Mouse (Mus musculus) heart, embryonic 11.5 days (tissue): ENCODE measurements around the gene Olfr160. TPM values are rescaled to one million over a fixed set of nuclear protein-coding genes. Genes with fewer than 3 reads are reported as not detected.

Source experiments
- ATAC-seq: fragments of 200-750 bp; cut with Nextera tagmentation; replicated peaks from 2 replicates; pipeline ENCODE4 v1.8.0; 2017; ENCODE audit warnings: moderate library complexity; ENCODE audit not compliant: insufficient number of reproducible peaks, low FRiP score, low TSS enrichment
- H3K27ac ChIP-seq: fragments of 300-500 bp; sonication (generic); 2 replicates; pipeline ENCODE4 v1.5.1; 2014; ENCODE audit warnings: mild to moderate bottlenecking, low read depth, low read length
- H3K27me3 ChIP-seq: fragments of 300-500 bp; sonication (generic); 2 replicates; pipeline ENCODE4 v1.6.1; 2014; ENCODE audit warnings: mild to moderate bottlenecking, low read length, mixed read lengths; ENCODE audit not compliant: control insufficient read depth, insufficient read depth
- H3K36me3 ChIP-seq: fragments of 300-500 bp; sonication (generic); 2 replicates; pipeline ENCODE4 v1.6.1; 2014; ENCODE audit warnings: mild to moderate bottlenecking, low read length, moderate library complexity, mixed read lengths; ENCODE audit not compliant: control insufficient read depth, insufficient read depth
- H3K4me1 ChIP-seq: fragments of 300-500 bp; sonication (generic); 2 replicates; pipeline ENCODE4 v1.6.1; 2014; ENCODE audit warnings: low read length; ENCODE audit not compliant: control insufficient read depth, insufficient read depth
- H3K4me2 ChIP-seq: fragments of 300-500 bp; sonication (generic); 2 replicates; pipeline ENCODE4 v1.6.1; 2014; ENCODE audit warnings: mild to moderate bottlenecking, moderate library complexity
- H3K4me3 ChIP-seq: fragments of 300-500 bp; sonication (generic); 2 replicates; pipeline ENCODE4 v1.5.1; 2014; ENCODE audit warnings: low read depth, low read length
- H3K9ac ChIP-seq: fragments of 300-500 bp; sonication (generic); 2 replicates; pipeline ENCODE4 v1.6.1; 2014; ENCODE audit warnings: mild to moderate bottlenecking, low read depth, low read length, moderate library complexity
- H3K9me3 ChIP-seq: fragments of 300-500 bp; sonication (generic); replicated peaks from 2 replicates; pipeline ENCODE4 v1.6.1; 2016; ENCODE audit warnings: low read length; ENCODE audit not compliant: control insufficient read depth
- WGBS: fragments of 180-500 bp; shearing (Covaris S2); extraction: QIAGEN DNeasy Blood & Tissue Kit; methylation state at CpG from one replicate; pipeline ENCODE4 v1.1.7; 2014; ENCODE audit not compliant: insufficient replicate concordance; 5-methylcytosine and 5-hydroxymethylcytosine counted together
- polyA plus RNA-seq: library from polyadenylated mRNA; unstranded; fragments of >200 nt; fragmentation: Nextera tagmentation; extraction: Ambion mirVana; gene quantifications from 2 replicates; pipeline ENCODE4 v1.2.1, GENCODE M21; 2014

The Olfr160 gene
- not detected in 2 replicates for polyA plus RNA-seq

DNA sequence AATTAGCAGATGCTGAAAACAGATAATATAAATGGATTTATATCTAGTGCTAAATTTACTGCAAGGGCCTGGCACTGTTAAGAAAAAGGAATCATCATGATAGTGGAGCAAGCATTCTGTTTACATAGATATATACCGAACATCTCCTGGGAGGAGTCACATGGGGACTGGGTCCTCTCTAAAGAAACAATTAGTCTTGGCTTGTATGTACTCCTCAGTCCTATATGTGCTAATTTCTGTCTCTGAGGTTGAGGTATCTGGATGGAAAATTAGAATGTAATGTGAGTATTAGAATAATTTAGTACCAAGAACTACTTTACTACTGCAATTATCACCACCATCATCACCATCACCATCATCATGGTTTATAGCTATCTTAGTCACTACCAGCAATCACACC lies at the start of gene Olfr160:
Gene Olfr160, minus strand, starts transcription at position 101 of the 400 bp plus-strand sequence.
- 84% methylated on average over 1 of the region's 1 CpGs for WGBS
- H3K4me2 ChIP-seq: no peak within 1 kb of the TSS
- no peaks in the 10 kb centered on the region for H3K36me3 ChIP-seq
- H3K4me3 ChIP-seq: no peak within 1 kb of the TSS
- no peak for ATAC-seq
- H3K9ac ChIP-seq: no peak within 1 kb of the TSS
- no peak within 1 kb of the TSS for H3K27ac ChIP-seq
- H3K9me3 ChIP-seq: no peaks in the 10 kb centered on the region
- no peaks in the 10 kb centered on the region for H3K4me1 ChIP-seq
- H3K27me3 ChIP-seq: no peaks in the 10 kb centered on the region

DNA sequence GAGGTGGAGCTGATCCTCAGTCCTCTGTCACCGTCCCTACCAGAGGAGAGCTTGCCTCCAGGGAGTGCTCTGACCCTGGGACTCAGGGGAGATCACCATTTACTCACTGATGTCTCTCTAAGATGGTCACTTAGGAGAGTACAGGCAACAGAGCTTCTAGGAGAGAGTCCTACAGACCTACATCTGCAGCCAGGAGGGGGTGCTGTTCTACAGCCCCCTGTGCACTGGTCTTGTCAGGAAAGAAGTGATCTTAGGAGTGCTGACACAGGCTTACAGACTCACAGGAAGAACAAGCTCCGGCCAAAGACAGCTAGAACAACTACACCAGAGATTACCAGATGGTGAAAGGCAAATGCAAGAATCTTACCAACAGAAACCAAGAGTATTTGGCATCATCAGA lies 46.5 kb upstream of the Olfr160 start:
- Histone ChIP-seq H3K4me1 (no peaks in the 10 kb centered on the region), H3K36me3 (no peaks in the 10 kb centered on the region), H3K4me2 (no peak overlapping the region), H3K27me3 (no peaks in the 10 kb centered on the region), H3K4me3 (no peak overlapping the region), H3K9ac (no peak overlapping the region), H3K27ac (no peak overlapping the region), H3K9me3 (no peaks in the 10 kb centered on the region)
- no peak for ATAC-seq
- WGBS: 34% methylated on average over 2 of the region's 2 CpGs

DNA sequence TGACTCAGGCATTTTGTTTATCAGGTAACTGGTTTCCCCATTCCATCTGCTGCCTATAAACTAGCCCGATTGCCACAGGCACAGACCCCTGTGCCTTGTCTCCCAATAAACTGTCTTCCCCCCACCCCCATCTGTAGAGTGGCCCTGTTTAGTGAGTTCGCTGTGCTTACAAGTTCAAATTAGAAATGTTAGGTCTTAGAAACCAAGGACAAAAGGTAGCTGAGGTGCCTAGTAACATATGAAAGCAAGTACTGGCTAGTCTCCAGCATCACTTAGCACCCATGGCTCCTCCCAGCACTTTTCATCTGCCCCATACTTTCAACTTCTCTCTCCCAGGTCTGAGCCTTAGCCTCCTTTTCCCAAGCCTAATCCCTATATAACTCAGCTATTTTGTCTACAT lies 45.7 kb upstream of the Olfr160 start:
- no peak overlapping the region for H3K27ac ChIP-seq
- no peaks in the 10 kb centered on the region for H3K36me3 ChIP-seq
- ATAC-seq: no peak
- no peak overlapping the region for H3K4me3 ChIP-seq
- H3K9ac ChIP-seq: no peak overlapping the region
- H3K4me1 ChIP-seq: no peaks in the 10 kb centered on the region
- 74% methylated on average over 2 of the region's 2 CpGs for WGBS
- no peaks in the 10 kb centered on the region for H3K27me3 ChIP-seq
- H3K9me3 ChIP-seq: no peaks in the 10 kb centered on the region
- H3K4me2 ChIP-seq: no peak overlapping the region

DNA sequence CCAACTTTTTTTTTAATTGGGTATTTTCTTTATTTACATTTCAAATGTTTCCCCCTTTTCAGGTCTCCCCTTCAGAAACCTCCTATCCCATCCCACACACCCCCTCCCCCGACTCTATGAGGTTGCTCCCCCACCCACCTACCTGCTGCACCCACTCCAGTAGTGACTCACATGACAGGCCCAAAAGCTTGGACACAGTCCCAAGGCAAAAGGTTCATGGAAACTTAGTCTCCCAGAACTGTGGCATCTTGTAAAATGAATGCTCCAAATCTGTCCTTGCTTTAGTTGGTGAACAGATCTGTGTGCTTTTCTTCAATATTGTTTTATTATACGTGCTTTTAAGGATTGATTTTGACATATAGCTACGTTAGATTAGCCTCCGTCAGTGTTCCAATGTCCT lies 36.0 kb upstream of the Olfr160 start:
- Histone ChIP-seq H3K27me3 (no peaks in the 10 kb centered on the region), H3K9ac (no peak overlapping the region), H3K4me3 (no peak overlapping the region), H3K4me1 (no peaks in the 10 kb centered on the region), H3K9me3 (no peaks in the 10 kb centered on the region), H3K36me3 (no peaks in the 10 kb centered on the region), H3K27ac (no peak overlapping the region), H3K4me2 (no peak overlapping the region)
- 67% methylated on average over 4 of the region's 4 CpGs for WGBS
- no peak for ATAC-seq

DNA sequence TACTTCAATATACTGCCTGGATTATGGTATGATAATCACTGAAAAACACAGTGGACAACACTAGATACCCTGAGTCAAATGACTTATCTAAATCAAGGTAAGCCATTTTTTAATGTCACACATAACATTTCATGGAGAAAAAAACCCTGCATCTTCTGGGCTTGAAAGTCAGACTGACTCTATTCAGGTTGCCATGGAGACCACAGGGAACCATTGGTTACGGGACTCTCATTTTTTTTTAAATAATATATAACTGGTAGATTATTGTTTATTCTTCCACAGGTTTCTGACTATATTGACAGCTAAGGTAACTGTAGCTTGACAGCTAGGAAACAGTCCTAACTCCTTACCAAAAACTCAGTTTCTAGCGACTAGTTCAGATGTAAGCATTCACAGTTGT lies 35.4 kb upstream of the Olfr160 start:
- Histone ChIP-seq H3K4me3 (no peak overlapping the region), H3K27me3 (no peaks in the 10 kb centered on the region), H3K4me2 (no peak overlapping the region), H3K9me3 (no peaks in the 10 kb centered on the region), H3K4me1 (no peaks in the 10 kb centered on the region), H3K9ac (no peak overlapping the region), H3K36me3 (no peaks in the 10 kb centered on the region), H3K27ac (no peak overlapping the region)
- WGBS: 74% methylated on average over 2 of the region's 2 CpGs
- ATAC-seq: no peak

DNA sequence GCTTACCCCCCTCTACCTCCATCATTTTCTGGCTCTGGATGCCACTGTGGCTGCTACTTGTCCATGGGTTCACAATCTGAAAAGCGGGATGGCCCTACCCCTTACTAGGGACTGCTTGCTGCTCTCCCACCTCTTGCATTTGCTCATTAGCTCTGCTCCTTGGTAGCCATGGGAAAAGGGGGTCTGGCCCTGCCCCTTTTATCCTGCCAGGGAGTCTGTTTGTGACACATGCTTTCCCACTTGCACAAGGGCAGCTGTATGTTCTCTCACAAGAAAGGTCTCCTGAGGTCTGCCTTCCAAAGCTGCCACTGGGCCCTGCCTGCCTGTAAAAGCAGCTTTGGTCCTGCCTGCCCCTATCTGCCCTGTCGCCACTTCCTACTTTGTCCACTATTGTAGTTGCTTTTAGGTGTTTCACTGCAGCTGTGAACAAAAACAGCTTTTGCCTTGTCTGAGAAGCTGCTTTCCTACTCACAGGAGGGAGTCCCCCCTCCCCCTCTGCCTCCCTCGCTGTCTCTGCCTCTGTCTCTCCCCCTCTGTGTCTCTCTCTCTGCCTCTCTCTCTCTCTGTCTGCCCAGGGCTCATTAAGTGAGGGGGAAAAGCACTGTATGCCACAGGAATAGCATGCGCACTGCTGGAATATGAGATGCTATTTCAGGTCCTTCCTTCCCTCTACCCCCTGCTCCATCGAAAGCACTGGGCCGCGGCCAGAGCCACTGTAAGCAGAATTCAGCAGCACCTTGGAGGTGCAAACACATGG lies 34.4 kb upstream of the Olfr160 start:
- Histone ChIP-seq H3K9ac (no peak overlapping the region), H3K27me3 (no peaks in the 10 kb centered on the region), H3K9me3 (no peaks in the 10 kb centered on the region)

DNA sequence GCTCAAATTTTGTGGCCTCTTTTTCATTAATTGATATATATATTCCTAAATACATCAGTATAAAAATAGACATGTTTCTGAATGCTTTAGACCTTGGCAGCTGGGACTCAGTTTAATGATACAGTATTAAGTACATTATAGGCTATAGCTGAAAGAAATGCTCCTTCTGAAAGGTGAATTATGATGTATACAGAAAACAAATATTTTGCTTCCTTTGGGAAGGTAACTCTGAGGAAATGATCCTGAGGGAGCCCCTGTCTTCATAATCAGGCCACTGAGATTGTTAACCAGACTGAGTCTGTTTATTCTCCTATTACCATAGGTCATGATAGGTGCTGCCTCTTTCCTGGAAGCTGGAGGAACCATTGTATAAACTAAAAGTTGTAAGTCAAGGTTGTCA lies 28.8 kb upstream of the Olfr160 start, which contains the start of gene Olfr874:
Gene Olfr874, plus strand, starts transcription at position 301 of the 400 bp plus-strand sequence.
- ATAC-seq: no peak

More for the DNA sequence above, 34.4 kb upstream of the Olfr160 start:
- Histone ChIP-seq H3K36me3 (no peaks in the 10 kb centered on the region), H3K4me2 (peak overlapping the region; percentile 19), H3K4me3 (no peak overlapping the region), H3K27ac (no peak overlapping the region), H3K4me1 (no peaks in the 10 kb centered on the region)
- 32% methylated on average over 7 of the region's 7 CpGs for WGBS
- ATAC-seq: no peak; the same call in 1 of the 2 replicates

DNA sequence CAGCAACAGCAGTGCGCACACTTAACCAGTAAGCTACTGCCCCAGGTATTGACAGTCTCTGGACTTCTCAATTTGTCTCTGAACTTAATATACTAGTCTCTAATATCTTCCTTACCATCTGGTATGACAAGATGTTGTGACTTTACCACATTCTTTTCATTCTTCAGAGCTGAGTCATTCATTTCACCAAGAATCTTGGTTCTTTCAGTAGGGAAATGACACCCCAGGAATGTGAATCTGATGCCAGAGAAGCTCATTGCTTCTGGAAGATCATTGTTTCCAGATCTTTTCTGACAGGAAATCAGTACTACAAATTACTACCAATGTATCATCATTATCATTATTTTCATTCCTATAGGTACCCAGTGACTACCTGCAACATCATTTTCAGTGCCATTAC lies 18.3 kb upstream of the Olfr160 start:
- no peaks in the 10 kb centered on the region for H3K4me1 ChIP-seq
- no peak overlapping the region for H3K4me2 ChIP-seq
- H3K36me3 ChIP-seq: no peaks in the 10 kb centered on the region
- no peak overlapping the region for H3K27ac ChIP-seq
- ATAC-seq: no peak
- WGBS: 90% methylated on average over 1 of the region's 1 CpGs
- no peaks in the 10 kb centered on the region for H3K27me3 ChIP-seq
- H3K9me3 ChIP-seq: no peaks in the 10 kb centered on the region
- no peak overlapping the region for H3K9ac ChIP-seq
- no peak overlapping the region for H3K4me3 ChIP-seq

More for the DNA sequence above, 28.8 kb upstream of the Olfr160 start, which contains the start of gene Olfr874:
- no peak within 1 kb of the TSS for H3K4me2 ChIP-seq
- no peak within 1 kb of the TSS for H3K9ac ChIP-seq
- no peak within 1 kb of the TSS for H3K27ac ChIP-seq
- no peaks in the 10 kb centered on the region for H3K27me3 ChIP-seq
- H3K4me3 ChIP-seq: no peak within 1 kb of the TSS
- H3K9me3 ChIP-seq: no peaks in the 10 kb centered on the region
- no peaks in the 10 kb centered on the region for H3K36me3 ChIP-seq
- no peaks in the 10 kb centered on the region for H3K4me1 ChIP-seq
